Mouse (Mus musculus): ENCODE measurements at regions not wholly inside any gene's neighbourhood (a gene's known extent, or its start where the extent isn't known, plus 50 kb on each side); places are given as distances from the start of the nearest gene placed in this dataset.

DNA sequence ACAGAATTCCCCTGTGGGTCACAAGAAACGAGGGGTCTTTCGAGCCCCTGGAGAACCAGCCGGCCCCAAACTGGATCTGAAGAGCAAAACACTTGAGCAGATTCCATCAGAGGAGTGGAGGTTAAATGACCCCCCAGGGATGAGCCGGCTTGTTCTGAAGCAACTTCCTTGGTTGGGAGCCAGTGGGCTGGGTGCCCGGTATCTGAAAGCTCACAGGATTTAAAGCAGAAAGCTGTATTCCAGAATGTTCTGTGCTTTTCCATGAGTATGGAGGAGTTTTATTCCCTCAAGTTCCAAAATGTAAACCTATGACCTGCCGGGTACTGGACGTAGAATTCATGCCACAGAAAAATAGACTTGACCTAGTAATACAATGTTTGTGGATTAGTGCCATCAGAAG, 117.7 kb upstream of the Prickle1 start:
- TF ChIP-seq CTCF (IDR thresholded peaks at IDR 0.05; ENCODE audit: insufficient read depth, low read length), result no peak
- no peak for TF ChIP-seq POLR2A (IDR thresholded peaks at IDR 0.05; ENCODE audit: borderline replicate concordance, extremely low read depth, low read depth, low read length)

Data from lung, adult 2 months (tissue).